Mouse (Mus musculus) lung, embryonic 16.5 days (tissue): Measurements from ENCODE around the gene Spcs2. TPM values are rescaled to one million over a fixed set of nuclear protein-coding genes. Genes with fewer than 3 reads are reported as not detected.

ENCODE experiments used
- ATAC-seq: fragments of 200-750 bp; cut with Nextera tagmentation; 2 replicates; pipeline ENCODE4 v1.8.0; 2017; ENCODE audit warnings: low read depth, mild to moderate bottlenecking, moderate library complexity
- H3K27ac ChIP-seq: fragments of 300-500 bp; sonication (generic); 2 replicates; pipeline ENCODE4 v1.5.1; 2014; ENCODE audit warnings: mild to moderate bottlenecking, control low read depth, low read length
- H3K27me3 ChIP-seq: fragments of 300-500 bp; sonication (generic); 2 replicates; pipeline ENCODE4 v1.6.1; 2014; ENCODE audit warnings: low read depth, low read length, mixed read lengths; ENCODE audit not compliant: control insufficient read depth, insufficient read depth
- H3K36me3 ChIP-seq: fragments of 300-500 bp; sonication (generic); 2 replicates; pipeline ENCODE4 v1.6.1; 2014; ENCODE audit warnings: low read length; ENCODE audit not compliant: control insufficient read depth, insufficient read depth
- H3K4me1 ChIP-seq: fragments of 300-500 bp; sonication (generic); replicated peaks from 2 replicates; pipeline ENCODE4 v1.6.1; 2014; ENCODE audit warnings: low read length, mixed read lengths; ENCODE audit not compliant: control insufficient read depth, insufficient read depth
- H3K4me2 ChIP-seq: fragments of 300-500 bp; sonication (generic); 2 replicates; pipeline ENCODE4 v1.6.1; 2014; ENCODE audit warnings: low read depth, low read length, control low read depth
- H3K4me3 ChIP-seq: fragments of 300-500 bp; sonication (generic); 2 replicates; pipeline ENCODE4 v1.5.1; 2014; ENCODE audit warnings: mild to moderate bottlenecking, low read length, control low read depth
- H3K9ac ChIP-seq: fragments of 300-500 bp; sonication (generic); 2 replicates; pipeline ENCODE4 v1.6.1; 2014; ENCODE audit warnings: low read length, control low read depth
- H3K9me3 ChIP-seq: fragments of 300-500 bp; sonication (generic); 2 replicates; pipeline ENCODE4 v1.6.1; 2016; ENCODE audit warnings: low read length; ENCODE audit not compliant: control insufficient read depth
- WGBS: fragments of 180-500 bp; shearing (Covaris S2); extraction: QIAGEN DNeasy Blood & Tissue Kit; methylation state at CpG from one replicate; pipeline ENCODE4 v1.1.7; 2014; 5-methylcytosine and 5-hydroxymethylcytosine counted together
- polyA plus RNA-seq: library from polyadenylated mRNA; unstranded; fragments of >200 nt; fragmentation: Nextera tagmentation; extraction: Ambion mirVana; gene quantifications from 2 replicates; pipeline ENCODE4 v1.2.1, GENCODE M21; 2015

Gene Spcs2
- polyA plus RNA-seq, 1 experiment from 2014 or later: 397 TPM

- Histone ChIP-seq H3K4me1 (no peaks in the 10 kb centered on the region), H3K9ac (no peak overlapping the region), H3K36me3 (no peaks in the 10 kb centered on the region), H3K9me3 (no peaks in the 10 kb centered on the region), H3K27ac (no peak overlapping the region), H3K4me3 (no peak overlapping the region), H3K4me2 (no peak overlapping the region), H3K27me3 (no peaks in the 10 kb centered on the region; the same call in 1 of the 2 replicates)
- WGBS: 35% methylated on average over 5 of the region's 5 CpGs
- ATAC-seq: no peak
Measured at GRCm38 (mm10) chr7:99875891-99876290, 12.6 kb upstream of the Spcs2 start.

- H3K4me2 ChIP-seq: no peak overlapping the region
- H3K4me3 ChIP-seq: no peak overlapping the region
- H3K36me3 ChIP-seq: no peaks in the 10 kb centered on the region
- H3K4me1 ChIP-seq: no peaks in the 10 kb centered on the region
- H3K9ac ChIP-seq: no peak overlapping the region
- H3K27ac ChIP-seq: no peak overlapping the region
- no peaks in the 10 kb centered on the region; the same call in 1 of the 2 replicates for H3K27me3 ChIP-seq
- WGBS: 72% methylated on average over 6 of the region's 6 CpGs
- no peaks in the 10 kb centered on the region for H3K9me3 ChIP-seq
- no peak for ATAC-seq
Measured at GRCm38 (mm10) chr7:99873965-99874364, 10.7 kb upstream of the Spcs2 start.

GRCm38 (mm10) chr7:99869296-99869695 lies 6.0 kb upstream of the Spcs2 start:
- WGBS: 58% methylated on average over 4 of the region's 4 CpGs
- H3K4me2 ChIP-seq: no peak overlapping the region
- no peak overlapping the region for H3K9ac ChIP-seq
- no peaks in the 10 kb centered on the region for H3K27me3 ChIP-seq
- no peak for ATAC-seq
- H3K36me3 ChIP-seq: no peaks in the 10 kb centered on the region
- no peaks in the 10 kb centered on the region for H3K9me3 ChIP-seq
- H3K4me1 ChIP-seq: no peaks in the 10 kb centered on the region
- no peak overlapping the region for H3K4me3 ChIP-seq
- no peak overlapping the region for H3K27ac ChIP-seq

GRCm38 (mm10) chr7:99865219-99865618 lies 2.0 kb upstream of the Spcs2 start:
- Histone ChIP-seq H3K4me1 (no peaks in the 10 kb centered on the region), H3K9me3 (no peaks in the 10 kb centered on the region), H3K4me2 (no peak overlapping the region), H3K27ac (no peak overlapping the region), H3K9ac (no peak overlapping the region), H3K27me3 (no peaks in the 10 kb centered on the region), H3K36me3 (no peaks in the 10 kb centered on the region), H3K4me3 (no peak overlapping the region)
- 32% methylated on average over 3 of the region's 3 CpGs for WGBS
- ATAC-seq: peak; percentile 59; the same call in 1 of the 2 replicates

DNA sequence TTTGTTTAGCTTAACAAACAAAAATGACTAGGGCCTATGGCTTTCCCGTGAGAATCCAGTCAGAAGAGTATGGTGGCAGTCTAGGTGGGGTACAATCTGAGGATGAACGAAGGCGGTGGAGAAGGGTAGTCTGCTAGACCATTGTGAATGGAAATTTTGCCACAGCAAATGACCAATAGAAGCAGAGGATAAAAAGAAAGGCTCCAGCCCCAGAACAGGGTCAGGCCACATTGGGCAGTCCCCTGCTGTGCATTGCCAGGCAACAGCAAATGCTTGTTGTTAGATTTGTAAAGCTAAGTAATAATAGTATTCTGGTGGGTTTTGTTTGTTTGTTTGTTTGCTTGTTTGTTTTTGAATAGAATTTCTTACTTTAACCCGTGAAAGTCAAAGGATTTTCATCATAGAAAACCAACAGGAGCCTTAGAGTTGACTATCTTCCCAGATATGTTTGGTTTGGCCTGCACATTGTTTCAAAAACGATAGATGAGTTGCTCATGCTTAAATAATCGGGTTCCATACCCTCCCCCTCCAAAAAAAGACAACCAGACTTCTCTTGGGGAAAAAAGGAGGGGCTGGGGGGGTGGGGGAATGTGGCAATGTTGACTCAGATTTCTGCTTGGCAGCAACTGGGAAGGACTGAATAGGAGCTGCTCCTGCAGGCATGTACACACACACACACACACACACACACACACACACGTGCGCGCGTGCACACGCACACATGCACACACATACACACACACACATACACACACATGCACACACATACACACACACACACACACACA lies 1.2 kb upstream of the Spcs2 start:
- Histone ChIP-seq H3K4me2 (no peak overlapping the region), H3K4me1 (no peaks in the 10 kb centered on the region), H3K9ac (no peak overlapping the region), H3K36me3 (no peaks in the 10 kb centered on the region), H3K9me3 (no peaks in the 10 kb centered on the region), H3K27me3 (no peaks in the 10 kb centered on the region), H3K27ac (no peak overlapping the region), H3K4me3 (no peak overlapping the region)
- ATAC-seq: no peak
- 67% methylated on average over 11 of the region's 11 CpGs for WGBS

DNA sequence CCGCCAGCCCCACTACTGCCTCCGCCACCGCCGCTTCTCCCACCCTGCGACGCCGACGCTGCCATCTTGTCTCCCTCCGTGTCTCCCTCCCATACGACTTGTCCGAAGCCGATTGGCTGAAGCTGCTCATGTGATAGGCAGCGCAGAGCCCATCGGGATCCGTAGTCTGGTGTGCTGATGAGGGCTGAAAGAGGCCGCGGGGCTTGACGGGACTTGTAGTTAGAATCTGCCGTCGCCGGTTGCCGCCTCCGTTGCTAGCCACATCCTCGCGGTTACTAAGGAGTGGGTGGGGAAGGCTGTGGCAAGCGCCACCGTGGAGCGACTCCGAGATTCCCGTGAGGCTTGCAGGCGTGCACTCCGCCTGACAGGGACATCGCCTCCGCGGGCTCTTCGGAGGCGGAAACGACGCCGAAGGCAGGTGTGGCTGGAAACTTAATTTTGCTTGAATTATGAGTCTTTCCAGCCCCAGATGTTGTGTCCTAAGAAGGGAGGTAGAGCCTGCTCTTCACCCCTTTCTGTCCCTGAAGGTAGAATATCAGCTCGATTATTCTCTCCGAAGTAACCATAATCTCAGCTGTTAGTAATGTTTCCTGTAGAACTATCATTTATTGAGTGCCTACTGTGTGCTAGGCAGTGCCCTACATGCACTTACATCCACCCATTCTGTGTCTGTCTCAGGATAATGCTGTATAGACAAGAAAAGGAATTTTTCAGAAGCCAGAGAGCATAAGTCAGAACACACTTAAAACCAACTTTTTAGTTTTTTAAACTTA lies 4.3 kb downstream of the Spcs2 start, which contains the start of gene Xrra1:
Gene Xrra1 (plus strand): TSS at position 304 of the 773 bp plus-strand sequence.
- H3K27ac ChIP-seq: peak within 1 kb of the TSS; percentile 6; the same call in 1 of the 2 replicates
- H3K9ac ChIP-seq: peak within 1 kb of the TSS; percentile 82
- H3K9me3 ChIP-seq: no peaks in the 10 kb centered on the region
- H3K4me2 ChIP-seq: peak within 1 kb of the TSS; percentile 76
- H3K27me3 ChIP-seq: no peaks in the 10 kb centered on the region
- peak; percentile 99 for ATAC-seq
- WGBS: under 1% methylated on average over 42 of the region's 42 CpGs
- peaks cover 14% of the 10 kb centered on the region for H3K4me1 ChIP-seq
- H3K4me3 ChIP-seq: peak within 1 kb of the TSS; percentile 72
- H3K36me3 ChIP-seq: peaks cover 6% of the 10 kb centered on the region; the same call in 1 of the 2 replicates

GRCm38 (mm10) chr7:99858175-99858812 lies 5.0 kb downstream of the Spcs2 start:
- peaks cover 14% of the 10 kb centered on the region for H3K4me1 ChIP-seq
- ATAC-seq: peak; percentile 67

GRCm38 (mm10) chr7:99856266-99856861 lies 6.9 kb downstream of the Spcs2 start:
- 85% methylated on average over 14 of the region's 14 CpGs for WGBS
- ATAC-seq: no peak
- Histone ChIP-seq H3K27me3 (no peaks in the 10 kb centered on the region), H3K36me3 (peaks cover 6% of the 10 kb centered on the region; the same call in 1 of the 2 replicates), H3K9me3 (no peaks in the 10 kb centered on the region), H3K4me1 (peaks cover 14% of the 10 kb centered on the region), H3K4me2 (0 out of 2 replicates have a peak overlapping the region, but pooled peaks have one; percentile 19), H3K4me3 (no peak overlapping the region), H3K27ac (no peak overlapping the region), H3K9ac (no peak overlapping the region)

More at GRCm38 (mm10) chr7:99858175-99858812, 5.0 kb downstream of the Spcs2 start:
- Histone ChIP-seq H3K9ac (peak overlapping the region; percentile 82), H3K36me3 (peaks cover 6% of the 10 kb centered on the region; the same call in 1 of the 2 replicates), H3K4me2 (peak overlapping the region; percentile 73), H3K27ac (peak overlapping the region; percentile 6; the same call in 1 of the 2 replicates), H3K9me3 (no peaks in the 10 kb centered on the region), H3K27me3 (no peaks in the 10 kb centered on the region), H3K4me3 (peak overlapping the region; percentile 72)
- under 1% methylated on average over 19 of the region's 19 CpGs for WGBS
